Mouse (Mus musculus) midbrain, embryonic 16.5 days (tissue): ENCODE results near the gene Ndufv3. TPM values are rescaled to one million over a fixed set of nuclear protein-coding genes. Genes with fewer than 3 reads are reported as not detected.

Source experiments
- ATAC-seq: fragments of 200-750 bp; cut with Nextera tagmentation; 2 replicates; pipeline ENCODE4 v1.8.0; 2017; ENCODE audit warnings: moderate TSS enrichment
- H3K27ac ChIP-seq: fragments of 300-500 bp; sonication (generic); 2 replicates; pipeline ENCODE4 v1.5.1; 2014; ENCODE audit warnings: mild to moderate bottlenecking, low read length, mixed read lengths
- H3K27me3 ChIP-seq: fragments of 300-500 bp; sonication (generic); 2 replicates; pipeline ENCODE4 v1.6.1; 2014; ENCODE audit warnings: low read depth, low read length, mixed read lengths; ENCODE audit not compliant: control insufficient read depth, insufficient read depth
- H3K36me3 ChIP-seq: fragments of 300-500 bp; sonication (generic); 2 replicates; pipeline ENCODE4 v1.6.1; 2014; ENCODE audit warnings: mild to moderate bottlenecking, low read length, moderate library complexity, mixed read lengths; ENCODE audit not compliant: control insufficient read depth, insufficient read depth
- H3K4me1 ChIP-seq: fragments of 300-500 bp; sonication (generic); 2 replicates; pipeline ENCODE4 v1.6.1; 2014; ENCODE audit warnings: mild to moderate bottlenecking, low read length, mixed read lengths; ENCODE audit not compliant: control insufficient read depth, insufficient read depth
- H3K4me2 ChIP-seq: fragments of 300-500 bp; sonication (generic); 2 replicates; pipeline ENCODE4 v1.6.1; 2014; ENCODE audit warnings: mild to moderate bottlenecking, low read length, mixed read lengths
- H3K4me3 ChIP-seq: fragments of 300-500 bp; sonication (generic); 2 replicates; pipeline ENCODE4 v1.5.1; 2014; ENCODE audit warnings: low read depth, mild to moderate bottlenecking, low read length, moderate library complexity, mixed read lengths
- H3K9ac ChIP-seq: fragments of 300-500 bp; sonication (generic); 2 replicates; pipeline ENCODE4 v1.6.1; 2014; ENCODE audit warnings: low read depth, low read length, mixed read lengths
- H3K9me3 ChIP-seq: fragments of 300-500 bp; sonication (generic); replicated peaks from 2 replicates; pipeline ENCODE4 v1.6.1; 2014; ENCODE audit warnings: mild to moderate bottlenecking, low read length, mixed read lengths; ENCODE audit not compliant: control insufficient read depth, poor library complexity, severe bottlenecking
- WGBS: fragments of 180-500 bp; shearing (Covaris S2); extraction: QIAGEN DNeasy Blood & Tissue Kit; methylation state at CpG from one replicate; pipeline ENCODE4 v1.1.7; 2014; 5-methylcytosine and 5-hydroxymethylcytosine counted together
- polyA plus RNA-seq: library from polyadenylated mRNA; unstranded; fragments of >200 nt; fragmentation: Nextera tagmentation; extraction: Ambion mirVana; gene quantifications from 2 replicates; pipeline ENCODE4 v1.2.1, GENCODE M21; 2015

Ndufv3 gene
- polyA plus RNA-seq, 1 experiment from 2014 or later = 424 TPM

GRCm38 (mm10) chr17:31557124-31557880, 37.4 kb downstream of the Ndufv3 start:
- no peaks in the 10 kb centered on the region for H3K27me3 ChIP-seq
- H3K4me2 ChIP-seq = no peak overlapping the region
- no peak overlapping the region for H3K9ac ChIP-seq
- H3K4me3 ChIP-seq = no peak overlapping the region
- no peaks in the 10 kb centered on the region for H3K9me3 ChIP-seq
- peaks cover 4% of the 10 kb centered on the region; the same call in 1 of the 2 replicates for H3K4me1 ChIP-seq
- WGBS = 57% methylated on average over 11 of the region's 11 CpGs
- H3K27ac ChIP-seq = peak overlapping the region; percentile 48
- no peaks in the 10 kb centered on the region for H3K36me3 ChIP-seq
- peak; percentile 47 for ATAC-seq

- Histone ChIP-seq H3K36me3 (no peaks in the 10 kb centered on the region), H3K4me1 (peaks cover 4% of the 10 kb centered on the region; the same call in 1 of the 2 replicates), H3K9ac (no peak overlapping the region), H3K27ac (peak overlapping the region; percentile 48; the same call in 1 of the 2 replicates), H3K9me3 (no peaks in the 10 kb centered on the region), H3K4me3 (no peak overlapping the region), H3K4me2 (no peak overlapping the region), H3K27me3 (no peaks in the 10 kb centered on the region)
- 75% methylated on average over 10 of the region's 10 CpGs for WGBS
- no peak for ATAC-seq
These were observed 38.1 kb downstream of the Ndufv3 start for GRCm38 (mm10) chr17:31557947-31558542.

GRCm38 (mm10) chr17:31559021-31559789, 39.3 kb downstream of the Ndufv3 start:
- Histone ChIP-seq H3K4me3 (no peak overlapping the region), H3K36me3 (no peaks in the 10 kb centered on the region), H3K4me1 (peaks cover 9% of the 10 kb centered on the region; the same call in 1 of the 2 replicates), H3K27ac (no peak overlapping the region), H3K9ac (no peak overlapping the region), H3K4me2 (no peak overlapping the region), H3K27me3 (no peaks in the 10 kb centered on the region), H3K9me3 (no peaks in the 10 kb centered on the region)
- 92% methylated on average over 11 of the region's 11 CpGs for WGBS
- no peak for ATAC-seq

- H3K36me3 ChIP-seq = no peaks in the 10 kb centered on the region
- peak overlapping the region; percentile 63 for H3K9ac ChIP-seq
- no peaks in the 10 kb centered on the region for H3K27me3 ChIP-seq
- ATAC-seq = peak; percentile 3; the same call in 1 of the 2 replicates
- peak overlapping the region; percentile 90 for H3K27ac ChIP-seq
- peaks cover 32% of the 10 kb centered on the region for H3K4me1 ChIP-seq
- no peaks in the 10 kb centered on the region for H3K9me3 ChIP-seq
- 12% methylated on average over 12 of the region's 12 CpGs for WGBS
- H3K4me3 ChIP-seq = peak overlapping the region; percentile 40
- H3K4me2 ChIP-seq = peak overlapping the region; percentile 55
These were observed 43.7 kb downstream of the Ndufv3 start for GRCm38 (mm10) chr17:31563632-31564014.

- under 1% methylated on average over 63 of the region's 72 CpGs for WGBS
- ATAC-seq = peak; percentile 97
- peak within 1 kb of the TSS; percentile 80 for H3K4me3 ChIP-seq
These were observed 44.3 kb downstream of the Ndufv3 start, which contains the start of gene Pknox1 for GRCm38 (mm10) chr17:31564015-31564857. Gene Pknox1 (plus strand): TSS chr17:31564734.

GRCm38 (mm10) chr17:31564858-31565140, 44.9 kb downstream of the Ndufv3 start:
- H3K9me3 ChIP-seq = no peaks in the 10 kb centered on the region
- peaks cover 42% of the 10 kb centered on the region for H3K4me1 ChIP-seq
- H3K4me3 ChIP-seq = peak overlapping the region; percentile 80
- H3K4me2 ChIP-seq = peak overlapping the region; percentile 87
- peak overlapping the region; percentile 82 for H3K9ac ChIP-seq
- H3K27me3 ChIP-seq = no peaks in the 10 kb centered on the region
- 0% methylated on average over 6 of the region's 44 CpGs for WGBS
- H3K27ac ChIP-seq = peak overlapping the region; percentile 99
- H3K36me3 ChIP-seq = no peaks in the 10 kb centered on the region
- no peak for ATAC-seq

More at GRCm38 (mm10) chr17:31564015-31564857, 44.3 kb downstream of the Ndufv3 start, which contains the start of gene Pknox1:
- peak within 1 kb of the TSS; percentile 82 for H3K9ac ChIP-seq
- peak within 1 kb of the TSS; percentile 99 for H3K27ac ChIP-seq
- no peaks in the 10 kb centered on the region for H3K36me3 ChIP-seq
- H3K27me3 ChIP-seq = no peaks in the 10 kb centered on the region
- peak within 1 kb of the TSS; percentile 87 for H3K4me2 ChIP-seq
- peaks cover 38% of the 10 kb centered on the region for H3K4me1 ChIP-seq
- no peaks in the 10 kb centered on the region for H3K9me3 ChIP-seq

- no peaks in the 10 kb centered on the region for H3K27me3 ChIP-seq
- under 1% methylated on average over 76 of the region's 88 CpGs for WGBS
- H3K9me3 ChIP-seq = no peaks in the 10 kb centered on the region
- peak overlapping the region; percentile 80 for H3K4me3 ChIP-seq
- peak overlapping the region; percentile 82 for H3K9ac ChIP-seq
- ATAC-seq = peak; percentile 59
- no peaks in the 10 kb centered on the region for H3K36me3 ChIP-seq
- H3K4me2 ChIP-seq = peak overlapping the region; percentile 87
- peak overlapping the region; percentile 99 for H3K27ac ChIP-seq
- peaks cover 42% of the 10 kb centered on the region for H3K4me1 ChIP-seq
These were observed 45.5 kb downstream of the Ndufv3 start for GRCm38 (mm10) chr17:31565141-31566056.
